Mouse (Mus musculus): ENCODE measurements around the gene Prrc2b. TPM values are rescaled to one million over a fixed set of nuclear protein-coding genes. Genes with fewer than 3 reads are reported as not detected.
A peak's percentile ranks its signal among the peaks of the same experiment; 100 is the strongest.

Gene Prrc2b
- polyA plus RNA-seq, 1 experiment from 2014 or later = 52.8 TPM

DNA sequence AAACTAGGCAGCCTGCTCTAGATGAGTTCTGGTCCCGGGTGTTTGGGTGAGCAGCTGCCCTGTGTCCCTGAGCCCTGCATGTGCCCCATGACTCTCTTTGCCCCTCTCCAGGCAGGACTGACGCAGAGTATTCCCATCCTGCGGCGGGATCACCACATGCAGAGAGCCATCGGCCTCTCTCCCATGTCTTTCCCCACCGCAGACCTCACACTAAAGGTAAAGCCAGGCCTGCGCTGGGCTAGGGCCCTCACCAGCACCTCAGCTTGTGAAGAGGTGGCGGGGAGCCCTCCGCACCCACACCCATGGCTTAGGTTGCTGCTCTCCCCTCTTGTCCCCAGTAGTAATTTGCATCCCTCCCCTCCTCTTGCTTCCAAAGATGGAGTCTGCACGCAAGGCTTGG is 70.1 kb downstream of the Prrc2b start:
- no peak for DNase-seq (ENCODE audit: low spot score)
- Histone ChIP-seq H3K4me3 (ENCODE audit: low read depth, low read length) (no peak overlapping the region), H3K36me3 (ENCODE audit: control insufficient read depth, insufficient read depth, low read length) (peaks cover 100% of the 10 kb centered on the region), H3K27me3 (replicated peaks; ENCODE audit: control insufficient read depth, insufficient read depth, low read length) (no peaks in the 10 kb centered on the region), H3K9me3 (ENCODE audit: control insufficient read depth, low read length) (no peaks in the 10 kb centered on the region), H3K4me1 (replicated peaks; ENCODE audit: control insufficient read depth, insufficient read depth, low read length) (no peaks in the 10 kb centered on the region), H3K9ac (ENCODE audit: low read length) (no peak overlapping the region), H3K27ac (ENCODE audit: low read depth) (no peak overlapping the region), H3K4me2 (ENCODE audit: low read length) (no peak overlapping the region)
- 91% methylated on average over 10 of the region's 10 CpGs for WGBS
- no peak for ATAC-seq (replicated peaks; ENCODE audit: low FRiP score, low TSS enrichment, low read depth)

DNA sequence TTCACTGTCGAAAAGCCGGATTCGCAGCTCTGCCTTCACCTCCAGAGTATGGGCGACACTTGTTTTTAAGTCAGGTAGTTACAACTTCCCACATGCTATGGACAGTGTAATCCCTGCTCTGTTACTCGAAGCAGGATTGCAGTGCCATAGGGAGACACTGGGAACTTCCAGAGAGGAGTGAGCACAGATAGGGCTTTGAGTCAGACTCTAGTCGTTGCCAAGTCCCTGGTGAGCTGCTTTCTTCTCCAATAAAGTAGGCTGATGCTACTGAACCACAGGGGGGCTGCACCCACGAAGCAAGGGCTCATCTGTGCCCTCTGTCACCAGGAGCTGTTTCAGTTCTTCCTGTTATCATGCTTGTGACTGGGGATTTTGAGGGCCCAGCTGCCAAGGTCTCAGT is 70.7 kb downstream of the Prrc2b start:
- Histone ChIP-seq H3K27me3 (replicated peaks; ENCODE audit: control insufficient read depth, insufficient read depth, low read length) (no peaks in the 10 kb centered on the region), H3K4me2 (ENCODE audit: low read length) (no peak overlapping the region), H3K9me3 (ENCODE audit: control insufficient read depth, low read length) (no peaks in the 10 kb centered on the region), H3K9ac (ENCODE audit: low read length) (no peak overlapping the region), H3K4me3 (ENCODE audit: low read depth, low read length) (no peak overlapping the region), H3K4me1 (replicated peaks; ENCODE audit: control insufficient read depth, insufficient read depth, low read length) (no peaks in the 10 kb centered on the region), H3K36me3 (ENCODE audit: control insufficient read depth, insufficient read depth, low read length) (peaks cover 100% of the 10 kb centered on the region), H3K27ac (ENCODE audit: low read depth) (no peak overlapping the region)
- DNase-seq (ENCODE audit: low spot score) = no peak
- no peak for ATAC-seq (replicated peaks; ENCODE audit: low FRiP score, low TSS enrichment, low read depth)
- WGBS = 88% methylated on average over 7 of the region's 7 CpGs

- WGBS = 84% methylated on average over 10 of the region's 10 CpGs
- Histone ChIP-seq H3K27me3 (replicated peaks; ENCODE audit: control insufficient read depth, insufficient read depth, low read length) (no peaks in the 10 kb centered on the region), H3K4me2 (ENCODE audit: low read length) (no peak overlapping the region), H3K9me3 (ENCODE audit: control insufficient read depth, low read length) (no peaks in the 10 kb centered on the region), H3K9ac (ENCODE audit: low read length) (no peak overlapping the region), H3K4me3 (ENCODE audit: low read depth, low read length) (no peak overlapping the region), H3K4me1 (replicated peaks; ENCODE audit: control insufficient read depth, insufficient read depth, low read length) (no peaks in the 10 kb centered on the region), H3K36me3 (ENCODE audit: control insufficient read depth, insufficient read depth, low read length) (peaks cover 100% of the 10 kb centered on the region), H3K27ac (ENCODE audit: low read depth) (no peak overlapping the region)
- DNase-seq (ENCODE audit: low spot score) (no peak), ATAC-seq (replicated peaks; ENCODE audit: low FRiP score, low TSS enrichment, low read depth) (no peak)
Observed at GRCm38 (mm10) chr2:32222057-32222456, 71.2 kb downstream of the Prrc2b start.

DNA sequence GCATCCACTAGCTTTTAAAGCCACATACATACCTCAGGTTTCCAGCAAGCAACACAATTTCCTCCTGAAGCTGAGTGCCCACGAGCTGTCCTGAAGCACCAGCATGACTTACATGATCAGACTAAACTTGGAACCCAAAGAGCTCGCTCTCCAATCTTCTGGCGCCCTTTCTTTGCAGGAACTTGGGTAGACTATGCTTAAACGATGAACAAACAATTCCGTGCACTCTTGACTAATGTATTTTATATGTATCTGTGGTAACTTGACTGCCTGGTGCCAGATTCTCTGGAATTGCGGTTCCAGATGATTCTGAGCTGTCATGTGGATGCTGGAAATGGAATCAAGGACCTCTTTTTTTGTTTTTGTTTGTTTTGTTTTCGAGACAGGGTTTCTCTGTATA is 84.6 kb downstream of the Prrc2b start:
- WGBS = 31% methylated on average over 7 of the region's 7 CpGs
- H3K9ac ChIP-seq (ENCODE audit: low read length) = peak overlapping the region; percentile 72
- DNase-seq (ENCODE audit: low spot score) (no peak), ATAC-seq (replicated peaks; ENCODE audit: low FRiP score, low TSS enrichment, low read depth) (no peak)
- H3K4me2 ChIP-seq (ENCODE audit: low read length) = peak overlapping the region; percentile 94
- H3K4me3 ChIP-seq (ENCODE audit: low read depth, low read length) = peak overlapping the region; percentile 72
- H3K4me1 ChIP-seq (replicated peaks; ENCODE audit: control insufficient read depth, insufficient read depth, low read length) = peaks cover 12% of the 10 kb centered on the region
- H3K36me3 ChIP-seq (ENCODE audit: control insufficient read depth, insufficient read depth, low read length) = peaks cover 36% of the 10 kb centered on the region
- peak overlapping the region; percentile 84 for H3K27ac ChIP-seq (ENCODE audit: low read depth)
- no peaks in the 10 kb centered on the region for H3K9me3 ChIP-seq (ENCODE audit: control insufficient read depth, low read length)
- no peaks in the 10 kb centered on the region for H3K27me3 ChIP-seq (replicated peaks; ENCODE audit: control insufficient read depth, insufficient read depth, low read length)

DNA sequence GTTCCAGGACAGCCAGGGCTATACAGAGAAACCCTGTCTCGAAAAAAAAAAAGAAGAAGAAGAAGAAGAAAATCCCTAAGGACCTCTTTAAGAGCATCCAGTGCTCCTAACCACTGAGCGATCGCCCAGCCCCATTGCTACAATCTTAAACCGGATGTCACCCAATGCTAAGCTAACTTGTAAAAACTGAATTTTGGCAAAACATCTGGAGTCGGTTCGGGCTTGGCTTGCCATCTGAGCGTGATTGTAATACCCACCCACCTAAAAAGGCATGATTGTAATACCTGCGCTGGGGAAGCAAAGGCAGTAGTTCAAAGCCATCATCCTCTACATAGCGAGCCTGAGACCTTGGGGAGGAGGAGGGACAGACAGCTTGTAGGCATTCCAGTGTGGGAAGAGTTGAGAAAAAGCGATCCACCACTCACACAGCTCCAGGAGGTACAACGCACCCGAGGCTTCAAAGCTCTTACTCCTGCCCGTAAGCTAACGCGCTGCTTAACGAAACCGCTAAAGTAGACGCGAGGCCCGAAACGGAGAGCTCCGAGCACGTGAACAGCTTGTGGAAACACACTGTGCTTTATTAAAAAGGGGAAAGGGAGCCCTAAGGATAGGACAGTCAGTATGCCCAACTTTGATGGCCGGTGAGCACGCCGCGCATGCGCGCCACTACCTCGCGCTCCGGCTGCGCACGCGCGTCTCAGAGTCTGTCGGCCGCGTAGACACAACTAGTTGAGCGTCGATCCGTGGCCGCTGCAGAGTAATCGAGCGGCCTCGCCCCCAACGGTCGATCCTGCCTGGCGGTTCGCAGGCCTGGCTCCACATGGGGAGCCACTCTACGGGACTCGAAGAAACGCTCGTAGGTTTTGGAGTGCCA is 85.2 kb downstream of the Prrc2b start, which contains the start of gene Pomt1:
Gene Pomt1 (plus strand): TSS at position 705 of the 874 bp plus-strand sequence.
- no peaks in the 10 kb centered on the region for H3K27me3 ChIP-seq (replicated peaks; ENCODE audit: control insufficient read depth, insufficient read depth, low read length)
- ATAC-seq (replicated peaks; ENCODE audit: low FRiP score, low TSS enrichment, low read depth) (peak; percentile 89), DNase-seq (ENCODE audit: low spot score) (peak; percentile 91)
- peaks cover 12% of the 10 kb centered on the region for H3K4me1 ChIP-seq (replicated peaks; ENCODE audit: control insufficient read depth, insufficient read depth, low read length)
- peak within 1 kb of the TSS; percentile 72 for H3K9ac ChIP-seq (ENCODE audit: low read length)
- under 1% methylated on average over 54 of the region's 54 CpGs for WGBS
- peak within 1 kb of the TSS; percentile 84 for H3K27ac ChIP-seq (ENCODE audit: low read depth)
- H3K4me2 ChIP-seq (ENCODE audit: low read length) = peak within 1 kb of the TSS; percentile 94
- peaks cover 32% of the 10 kb centered on the region for H3K36me3 ChIP-seq (ENCODE audit: control insufficient read depth, insufficient read depth, low read length)
- no peaks in the 10 kb centered on the region for H3K9me3 ChIP-seq (ENCODE audit: control insufficient read depth, low read length)
- peak within 1 kb of the TSS; percentile 72 for H3K4me3 ChIP-seq (ENCODE audit: low read depth, low read length)

DNA sequence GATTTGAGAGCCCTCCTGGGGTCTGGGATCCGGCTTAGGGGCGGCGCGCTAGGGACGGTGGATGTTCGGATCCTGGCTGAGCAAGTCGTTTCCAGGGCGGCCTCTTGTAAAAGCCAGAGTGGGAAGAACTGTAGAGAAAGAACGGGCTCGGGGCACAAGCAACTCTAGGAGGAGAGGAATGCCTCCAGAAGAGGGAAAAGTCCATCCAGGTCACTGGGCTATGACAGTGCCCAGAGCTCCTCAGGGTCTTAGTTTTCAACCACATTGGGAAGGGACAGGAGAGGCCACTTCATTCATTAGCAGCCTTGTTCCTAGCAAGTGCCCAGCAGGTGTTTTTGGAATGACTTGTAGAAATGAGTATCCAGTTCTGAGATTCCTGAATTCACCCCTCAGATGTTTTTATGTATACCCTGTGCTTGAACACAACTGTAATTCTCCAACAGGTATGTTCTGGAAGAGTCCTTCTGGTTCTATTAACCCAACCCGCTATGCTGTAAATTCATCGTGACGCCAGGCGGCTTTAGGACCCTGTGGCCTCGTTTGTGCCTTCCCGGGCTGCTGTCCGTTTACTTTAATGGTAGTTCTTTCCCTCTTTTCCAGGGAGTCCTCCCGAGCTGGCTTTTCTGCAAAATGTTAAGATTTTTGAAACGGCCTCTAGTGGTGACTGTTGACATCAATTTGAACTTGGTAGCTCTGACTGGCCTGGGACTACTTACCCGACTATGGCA is 86.0 kb downstream of the Prrc2b start:
- Histone ChIP-seq H3K9me3 (ENCODE audit: control insufficient read depth, low read length) (no peaks in the 10 kb centered on the region), H3K4me2 (ENCODE audit: low read length) (peak overlapping the region; percentile 94), H3K27me3 (replicated peaks; ENCODE audit: control insufficient read depth, insufficient read depth, low read length) (no peaks in the 10 kb centered on the region), H3K4me1 (replicated peaks; ENCODE audit: control insufficient read depth, insufficient read depth, low read length) (peaks cover 12% of the 10 kb centered on the region), H3K4me3 (ENCODE audit: low read depth, low read length) (peak overlapping the region; percentile 72), H3K27ac (ENCODE audit: low read depth) (peak overlapping the region; percentile 84), H3K36me3 (ENCODE audit: control insufficient read depth, insufficient read depth, low read length) (peaks cover 24% of the 10 kb centered on the region), H3K9ac (ENCODE audit: low read length) (peak overlapping the region; percentile 72)
- DNase-seq (ENCODE audit: low spot score) (peak; percentile 70), ATAC-seq (replicated peaks; ENCODE audit: low FRiP score, low TSS enrichment, low read depth) (peak; percentile 45; the same call in 1 of the 2 replicates)
- under 1% methylated on average over 20 of the region's 20 CpGs for WGBS

DNA sequence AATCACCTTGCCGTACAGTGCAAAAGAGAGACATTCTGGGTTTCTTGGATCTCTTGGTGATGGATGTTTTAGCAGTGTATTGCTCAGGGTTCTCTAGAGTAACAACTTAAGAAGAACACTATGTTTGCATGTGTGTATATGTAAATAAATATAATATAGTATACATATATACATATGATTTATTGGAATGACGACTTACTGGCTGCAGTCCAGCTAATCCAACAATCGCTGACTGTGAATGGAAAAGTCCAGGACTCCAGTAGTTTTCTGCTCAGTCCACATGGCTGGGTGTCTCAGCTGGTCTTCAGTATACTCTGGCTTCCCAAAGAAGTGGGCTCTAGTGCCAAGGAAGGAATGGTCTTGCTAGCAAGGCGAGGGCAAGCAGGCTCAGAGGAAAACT is 86.7 kb downstream of the Prrc2b start:
- H3K27ac ChIP-seq (ENCODE audit: low read depth) = peak overlapping the region; percentile 84; the same call in 1 of the 2 replicates
- H3K4me2 ChIP-seq (ENCODE audit: low read length) = peak overlapping the region; percentile 94
- WGBS = 29% methylated on average over 4 of the region's 4 CpGs
- peak overlapping the region; percentile 72 for H3K4me3 ChIP-seq (ENCODE audit: low read depth, low read length)
- H3K9ac ChIP-seq (ENCODE audit: low read length) = peak overlapping the region; percentile 72
- H3K9me3 ChIP-seq (ENCODE audit: control insufficient read depth, low read length) = no peaks in the 10 kb centered on the region
- DNase-seq (ENCODE audit: low spot score) = no peak
- H3K27me3 ChIP-seq (replicated peaks; ENCODE audit: control insufficient read depth, insufficient read depth, low read length) = no peaks in the 10 kb centered on the region
- peaks cover 12% of the 10 kb centered on the region for H3K4me1 ChIP-seq (replicated peaks; ENCODE audit: control insufficient read depth, insufficient read depth, low read length)
- peaks cover 22% of the 10 kb centered on the region for H3K36me3 ChIP-seq (ENCODE audit: control insufficient read depth, insufficient read depth, low read length)
- no peak; the same call in 1 of the 2 replicates for ATAC-seq (replicated peaks; ENCODE audit: low FRiP score, low TSS enrichment, low read depth)

- no peak overlapping the region for H3K4me2 ChIP-seq (ENCODE audit: low read length)
- WGBS = 89% methylated on average over 9 of the region's 9 CpGs
- no peaks in the 10 kb centered on the region for H3K9me3 ChIP-seq (ENCODE audit: control insufficient read depth, low read length)
- H3K27ac ChIP-seq (ENCODE audit: low read depth) = no peak overlapping the region
- peaks cover 22% of the 10 kb centered on the region for H3K36me3 ChIP-seq (ENCODE audit: control insufficient read depth, insufficient read depth, low read length)
- ATAC-seq (replicated peaks; ENCODE audit: low FRiP score, low TSS enrichment, low read depth) = no peak
- no peak for DNase-seq (ENCODE audit: low spot score)
- H3K9ac ChIP-seq (ENCODE audit: low read length) = no peak overlapping the region
- no peak overlapping the region for H3K4me3 ChIP-seq (ENCODE audit: low read depth, low read length)
- peaks cover 12% of the 10 kb centered on the region for H3K4me1 ChIP-seq (replicated peaks; ENCODE audit: control insufficient read depth, insufficient read depth, low read length)
- no peaks in the 10 kb centered on the region for H3K27me3 ChIP-seq (replicated peaks; ENCODE audit: control insufficient read depth, insufficient read depth, low read length)
Observed at GRCm38 (mm10) chr2:32238708-32239435, 88.0 kb downstream of the Prrc2b start.

Measured in intestine, embryonic 14.5 days (tissue).